In the genomic region with DNA sequence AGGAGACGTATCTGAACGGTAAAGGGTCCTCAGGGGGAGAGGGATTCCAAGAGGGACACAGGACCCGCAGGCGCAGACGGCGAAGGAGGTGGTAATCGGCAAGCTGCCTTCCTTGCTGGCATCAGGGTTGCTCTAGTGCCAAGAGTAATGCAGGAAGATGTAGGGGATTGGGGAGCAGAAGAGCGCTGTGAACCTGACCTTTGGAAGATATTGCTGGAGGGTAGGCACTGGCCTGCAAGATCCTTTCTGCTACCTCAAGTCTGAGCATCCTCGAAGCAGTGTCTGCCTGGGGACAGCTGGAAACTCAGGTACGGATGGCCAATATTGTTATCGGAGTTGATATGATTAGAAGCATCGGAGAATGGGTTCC, we compare ENCODE assay signal across 8 mouse cellular contexts. TPM values are rescaled to one million over a fixed set of nuclear protein-coding genes. Genes with fewer than 3 reads are reported as not detected.
DNase-seq lines count a peak whose midpoint lies in the region; ATAC-seq and TF ChIP-seq lines count a peak whose summit lies in the region.

No protein-coding gene starts in this region.

- no peaks in the 10 kb centered on the region for H3K36me3 ChIP-seq in heart, embryonic 13.5 days
- H3K36me3 ChIP-seq in G1E (replicated peaks) = peaks cover 25% of the 10 kb centered on the region
- H3K36me3 ChIP-seq in forebrain, embryonic 14.5 days (ENCODE audit: control insufficient read depth, insufficient read depth, low read length) = no peaks in the 10 kb centered on the region
- H3K36me3 ChIP-seq in liver, embryonic 15.5 days (replicated peaks) = no peaks in the 10 kb centered on the region

- H3K4me1 ChIP-seq in heart, embryonic 13.5 days = peaks cover 36% of the 10 kb centered on the region
- peaks cover 48% of the 10 kb centered on the region for H3K4me1 ChIP-seq in G1E (ENCODE audit: insufficient read depth, low read depth, low read length)
- H3K4me1 ChIP-seq in forebrain, embryonic 14.5 days (ENCODE audit: control insufficient read depth, insufficient read depth, low read length) = peaks cover 20% of the 10 kb centered on the region
- H3K4me1 ChIP-seq in liver, embryonic 15.5 days (replicated peaks) = peaks cover 43% of the 10 kb centered on the region

- no peak for TF ChIP-seq CTCF in G1E (IDR thresholded peaks at IDR 0.05; ENCODE audit: low read depth, low read length)

- H3K9ac ChIP-seq in heart, embryonic 13.5 days = peak overlapping the region; percentile 96
- H3K9ac ChIP-seq in forebrain, embryonic 14.5 days (ENCODE audit: low read length) = peak overlapping the region; percentile 91
- H3K9ac ChIP-seq in liver, embryonic 15.5 days = peak overlapping the region; percentile 94

- no peaks in the 10 kb centered on the region for H3K27me3 ChIP-seq in heart, embryonic 13.5 days (replicated peaks)
- peaks cover 2% of the 10 kb centered on the region; the same call in 1 of the 2 replicates for H3K27me3 ChIP-seq in G1E (ENCODE audit: insufficient read depth, low read length)
- no peaks in the 10 kb centered on the region for H3K27me3 ChIP-seq in forebrain, embryonic 14.5 days (replicated peaks; ENCODE audit: control insufficient read depth, insufficient read depth, low read length)
- H3K27me3 ChIP-seq in liver, embryonic 15.5 days = peaks cover 13% of the 10 kb centered on the region

- no peaks in the 10 kb centered on the region for H3K9me3 ChIP-seq in heart, embryonic 13.5 days
- no peaks in the 10 kb centered on the region for H3K9me3 ChIP-seq in G1E (replicated peaks)
- no peaks in the 10 kb centered on the region for H3K9me3 ChIP-seq in forebrain, embryonic 14.5 days (replicated peaks; ENCODE audit: control insufficient read depth, low read length)
- H3K9me3 ChIP-seq in liver, embryonic 15.5 days (replicated peaks) = no peaks in the 10 kb centered on the region

- 10% methylated on average over 12 of the region's 12 CpGs for WGBS in heart, embryonic 13.5 days
- WGBS in forebrain, embryonic 14.5 days = 10% methylated on average over 12 of the region's 12 CpGs
- WGBS in liver, embryonic 15.5 days (ENCODE audit: insufficient replicate concordance) = 18% methylated on average over 12 of the region's 12 CpGs

- intact Hi-C loops in heart, postnatal 36 days (cut with DNase I) = loop anchor here (2.0 kb wide), 1 partner anchor 14 kb away; no protein-coding TSS in a partner anchor

- H3K27ac ChIP-seq in heart, embryonic 13.5 days (replicated peaks) = peak overlapping the region; percentile 79
- peak overlapping the region; percentile 86 for H3K27ac ChIP-seq in forebrain, embryonic 14.5 days (ENCODE audit: low read depth, low read length)
- H3K27ac ChIP-seq in liver, embryonic 15.5 days (replicated peaks) = peak overlapping the region; percentile 80

- no peak for ATAC-seq in heart, embryonic 13.5 days (ENCODE audit: extremely low read depth, insufficient number of reproducible peaks, low FRiP score, low TSS enrichment)
- no peak for ATAC-seq in G1E (ENCODE audit: extremely low read depth, insufficient number of reproducible peaks, low FRiP score, poor library complexity, severe bottlenecking)
- ATAC-seq in forebrain, embryonic 14.5 days = no peak
- ATAC-seq in liver, embryonic 15.5 days (ENCODE audit: insufficient read depth) = no peak

- no peak for DNase-seq in heart, postnatal 36 days
- DNase-seq in G1E (ENCODE audit: low spot score) = no peak
- no peak for DNase-seq in forebrain, embryonic 14.5 days (ENCODE audit: low spot score)
- no peak for DNase-seq in urinary bladder, postnatal 4 days (ENCODE audit: low spot score in 2 of 2)
- no peak for DNase-seq in gastrocnemius, postnatal 10 days
- no peak for DNase-seq in thymus, postnatal 36 days

- H3K4me3 ChIP-seq in heart, embryonic 13.5 days = peak overlapping the region; percentile 91
- H3K4me3 ChIP-seq in G1E (ENCODE audit: low read depth, low read length) = peak overlapping the region; percentile 81
- peak overlapping the region; percentile 89 for H3K4me3 ChIP-seq in forebrain, embryonic 14.5 days (ENCODE audit: low read depth, low read length)
- peak overlapping the region; percentile 87 for H3K4me3 ChIP-seq in liver, embryonic 15.5 days (replicated peaks)

- peak overlapping the region; percentile 95 for H3K4me2 ChIP-seq in heart, embryonic 13.5 days
- peak overlapping the region; percentile 72 for H3K4me2 ChIP-seq in forebrain, embryonic 14.5 days (ENCODE audit: low read length)
- peak overlapping the region; percentile 99 for H3K4me2 ChIP-seq in liver, embryonic 15.5 days

RNA-seq across cellular contexts. Expression of a gene that starts 1.1 kb away (rescaled TPM):
- polyA plus RNA-seq in heart, embryonic 13.5 days (2015; fragmentation: Nextera tagmentation; extraction: Ambion mirVana) = 7.1 and 8.7 TPM in 2 replicates
- 10 to 100 TPM; 18.0 to 19.8 TPM for total RNA-seq in heart, postnatal 36 days (2021)
- 27.3 and 31.5 TPM in 2 replicates for total RNA-seq in G1E (2014; fragmentation: Nextera tagmentation)
- total RNA-seq in G1E (2017) = 11.8 and 13.4 TPM in 2 replicates
- 197 and 236 TPM in 2 replicates for polyA plus RNA-seq in G1E (2012)
- 11.2 and 13.1 TPM in 2 replicates for polyA plus RNA-seq in forebrain, embryonic 14.5 days (2014; fragmentation: Nextera tagmentation; extraction: Ambion mirVana)
- polyA plus RNA-seq in liver, embryonic 15.5 days (2015; fragmentation: Nextera tagmentation; extraction: Ambion mirVana) = 4.5 and 4.7 TPM in 2 replicates
- 10 to 100 TPM; 51.6 to 82.2 TPM for total RNA-seq in gastrocnemius, postnatal 10 days (2021)

RNA-seq across cellular contexts. Expression of a gene that starts 36.1 kb away (rescaled TPM):
- polyA plus RNA-seq in heart, embryonic 13.5 days (2015; fragmentation: Nextera tagmentation; extraction: Ambion mirVana) = 32.7 and 34.7 TPM in 2 replicates
- 100 to 1,000 TPM in 1 of 2 experiments, 10 to 100 TPM in 1; 55.9 to 114 TPM for total RNA-seq in heart, postnatal 36 days (2021)
- 418 and 507 TPM in 2 replicates for total RNA-seq in G1E (2014; fragmentation: Nextera tagmentation)
- total RNA-seq in G1E (2017) = 571 and 620 TPM in 2 replicates
- polyA plus RNA-seq in G1E (2012) = 3.9 and 14.2 TPM in 2 replicates
- polyA plus RNA-seq in forebrain, embryonic 14.5 days (2014; fragmentation: Nextera tagmentation; extraction: Ambion mirVana) = 43.9 and 56.0 TPM in 2 replicates
- polyA plus RNA-seq in liver, embryonic 15.5 days (2015; fragmentation: Nextera tagmentation; extraction: Ambion mirVana) = 285 and 299 TPM in 2 replicates
- 100 to 1,000 TPM; 160 to 197 TPM for total RNA-seq in gastrocnemius, postnatal 10 days (2021)

Comparison
In these comparisons a context has a peak if more than half of its experiments do, and no peak if none do; other contexts are left out.
1. RNA of a gene that starts 1.1 kb away (polyA plus RNA-seq): 197 to 236 TPM in G1E; 11.2 to 13.1 TPM in forebrain, embryonic 14.5 days, 7.1 to 8.7 TPM in heart, embryonic 13.5 days and 4.5 to 4.7 TPM in liver, embryonic 15.5 days; every median in the first group is over 10 times any median in the second.
2. Peak in every context shown above with its lines, with median percentiles within 50 percentile points of each other: H3K27ac ChIP-seq, H3K4me2 ChIP-seq, H3K4me3 ChIP-seq and H3K9ac ChIP-seq.